Mouse (Mus musculus) monocyte, adult 59 days (primary cell): Measurements from ENCODE around the gene Fam180a. TPM values are rescaled to one million over a fixed set of nuclear protein-coding genes. Genes with fewer than 3 reads are reported as not detected.

Experiments
- total RNA-seq, 2 experiments: library from RNA; stranded (reverse); gene quantifications; one replicate each; pipeline ENCODE4 v1.2.4; 2023

Fam180a gene
- total RNA-seq: not detected

DNA sequence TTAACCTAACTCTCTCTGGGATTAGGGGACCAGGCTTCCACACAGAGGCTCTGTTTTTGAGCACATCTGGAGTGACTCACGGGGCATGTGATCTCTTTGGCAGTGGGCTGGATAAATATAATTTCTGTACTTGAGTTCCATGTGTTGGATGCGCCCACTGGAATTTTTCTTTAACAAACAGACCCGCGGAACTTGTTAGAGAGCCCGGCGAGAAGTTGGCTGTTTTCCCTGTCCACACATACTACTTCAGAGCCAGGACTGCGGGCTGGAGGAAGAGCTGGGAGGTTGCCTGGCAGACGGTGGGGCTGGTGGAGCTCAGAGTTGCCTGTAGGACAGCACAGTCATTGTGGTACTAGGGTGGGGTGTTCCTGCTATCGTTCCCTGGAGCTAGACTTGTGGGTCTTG is at the start of gene Fam180a:
Gene Fam180a (minus strand): TSS at position 31 of the 405 bp plus-strand sequence.

DNA sequence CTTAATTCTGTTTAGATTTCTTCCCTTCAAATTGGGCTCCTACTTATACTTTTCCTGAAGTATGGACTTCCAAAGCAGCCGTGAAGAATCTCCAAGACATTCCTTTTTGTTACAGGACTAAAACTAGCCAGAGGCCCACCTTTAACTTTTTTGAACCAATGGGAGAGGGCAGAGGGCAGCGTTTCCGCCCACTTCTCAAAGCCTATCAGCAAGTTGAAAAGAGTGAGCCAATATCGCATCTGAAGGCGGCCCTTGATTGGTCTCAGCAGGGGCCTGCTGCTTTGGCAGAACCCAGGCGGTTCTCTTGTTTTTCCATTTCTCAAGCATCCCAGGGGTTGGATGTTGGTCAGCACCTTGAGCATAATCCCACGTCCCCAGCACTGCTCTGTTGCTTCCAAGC is 17.9 kb downstream of the Fam180a start, which contains the start of gene Slc13a4:
Gene Slc13a4 (minus strand): TSS at position 95 of the 400 bp plus-strand sequence.

Other genes starting within 250 kb of the Fam180a start
- 10 to 100 TPM; 34.2 to 35.0 TPM for gene Cnot4, start 192.4 kb downstream of the Fam180a start, total RNA-seq
- 10 to 100 TPM; 24.8 to 35.7 TPM for gene Nup205, start 148.7 kb downstream of the Fam180a start, total RNA-seq
- not detected for gene Slc13a4, start 18.0 kb downstream of the Fam180a start, total RNA-seq
- 100 to 1,000 TPM; 187 to 195 TPM for gene Mtpn, start 213.7 kb upstream of the Fam180a start, total RNA-seq